Mouse (Mus musculus) c-Kit-positive CD71-positive TER-119-positive erythroid progenitor cells, embryonic 14.5 days (primary cell): Measurements from ENCODE around the gene Fgfr2.

Source experiments
- DNase-seq: peaks from one replicate; pipeline ENCODE4 v3.0.0-alpha.2; 2013; ENCODE audit warnings: low spot score

Gene Fgfr2

DNA sequence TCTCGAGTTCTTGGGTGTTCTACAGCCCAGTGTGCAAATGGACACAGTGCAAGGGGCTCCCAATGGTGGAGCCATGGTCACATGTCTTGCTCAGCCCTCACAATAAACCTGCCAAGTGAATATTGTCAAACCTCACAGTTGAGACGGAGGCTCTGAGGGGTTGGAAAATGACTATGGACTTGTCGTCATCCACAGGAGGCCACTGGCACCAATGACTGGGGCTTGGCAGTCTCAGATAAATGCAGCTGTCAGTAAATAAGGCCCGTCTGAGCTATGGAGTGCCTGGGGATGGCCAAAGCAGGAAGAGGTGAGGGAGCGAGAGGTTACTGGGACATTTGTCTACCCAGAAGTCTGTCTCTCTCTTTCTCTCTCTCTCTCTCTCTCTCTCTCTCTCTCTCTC is 758.0 kb downstream of the Fgfr2 start:
- DNase-seq: no peak

DNA sequence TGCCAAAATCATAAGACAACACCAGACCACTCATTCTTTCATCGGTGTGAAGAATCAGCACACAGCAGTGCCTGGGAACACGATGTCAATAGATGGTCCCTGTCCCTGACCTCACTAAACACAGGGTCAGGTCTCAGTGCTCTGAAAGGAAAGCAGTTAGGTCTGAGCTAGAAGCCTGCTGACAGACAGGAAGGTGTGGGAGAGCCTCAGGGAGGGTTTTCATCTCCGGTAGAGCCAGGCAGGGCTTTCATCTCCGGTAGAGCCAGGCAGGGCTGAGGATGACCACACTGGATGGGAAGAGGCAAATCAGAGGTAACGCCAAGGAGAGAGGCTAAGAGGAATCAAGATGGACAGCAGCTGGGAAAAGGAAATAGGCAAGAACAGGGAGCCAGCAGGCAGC is 758.6 kb downstream of the Fgfr2 start:
- DNase-seq: no peak

GRCm38 (mm10) chr7:132360336-132360735 is 762.8 kb downstream of the Fgfr2 start:
- DNase-seq: no peak

DNA sequence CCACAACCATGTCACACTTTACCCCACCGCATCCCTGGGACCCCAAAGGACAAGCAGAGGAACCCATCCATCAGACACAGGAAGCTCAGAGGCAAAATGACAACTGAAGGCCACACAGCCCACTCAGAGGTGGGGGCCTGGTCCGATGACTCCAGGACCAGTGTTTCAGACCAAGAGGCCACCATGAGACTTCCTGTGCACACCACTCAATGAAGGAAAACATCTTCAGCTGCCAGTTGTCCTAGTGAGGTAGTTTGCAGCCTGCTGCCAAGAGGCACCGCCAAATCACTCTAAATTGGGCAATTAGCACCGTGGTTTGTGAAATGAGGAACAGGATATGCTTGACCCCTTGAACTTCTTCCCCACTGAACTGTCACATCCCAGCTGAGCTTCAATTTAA is 764.4 kb downstream of the Fgfr2 start:
- no peak for DNase-seq

DNA sequence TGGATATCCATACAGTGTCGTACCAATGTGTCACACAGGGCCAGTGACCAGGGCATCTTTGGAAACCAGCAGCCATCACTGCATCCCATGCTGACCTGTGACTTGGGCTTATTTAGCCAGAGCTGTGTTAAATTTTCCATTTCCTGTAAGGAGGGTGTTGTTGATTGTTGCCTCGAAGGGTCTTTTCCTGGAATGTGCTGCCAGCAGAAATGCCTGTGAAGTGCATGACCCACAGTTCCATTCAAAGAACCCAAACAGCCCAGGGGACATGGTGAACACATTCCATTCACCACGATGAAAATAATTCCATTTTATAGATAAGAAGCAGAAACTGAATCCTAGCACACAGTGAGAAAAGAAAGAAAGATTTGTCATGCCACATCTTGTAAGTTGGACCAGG is 764.9 kb downstream of the Fgfr2 start:
- no peak for DNase-seq

DNA sequence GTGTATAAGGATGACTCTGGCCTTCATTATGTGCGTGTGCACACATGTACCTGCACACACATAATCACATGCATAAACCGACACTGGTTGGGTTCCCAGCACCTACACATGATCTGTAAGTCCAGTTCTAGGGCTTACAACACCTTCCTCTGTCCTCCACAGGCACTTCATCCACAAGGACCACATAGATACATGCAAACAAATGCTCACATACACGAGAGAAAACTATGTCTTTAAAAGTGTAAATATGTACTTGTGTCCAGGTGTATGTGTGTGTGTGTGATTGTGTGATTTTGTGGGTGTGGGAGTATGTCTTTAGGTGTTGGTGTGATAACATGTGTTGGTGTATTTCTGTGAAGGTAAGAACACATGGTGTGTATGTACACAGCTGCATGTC is 765.3 kb downstream of the Fgfr2 start:
- no peak for DNase-seq

DNA sequence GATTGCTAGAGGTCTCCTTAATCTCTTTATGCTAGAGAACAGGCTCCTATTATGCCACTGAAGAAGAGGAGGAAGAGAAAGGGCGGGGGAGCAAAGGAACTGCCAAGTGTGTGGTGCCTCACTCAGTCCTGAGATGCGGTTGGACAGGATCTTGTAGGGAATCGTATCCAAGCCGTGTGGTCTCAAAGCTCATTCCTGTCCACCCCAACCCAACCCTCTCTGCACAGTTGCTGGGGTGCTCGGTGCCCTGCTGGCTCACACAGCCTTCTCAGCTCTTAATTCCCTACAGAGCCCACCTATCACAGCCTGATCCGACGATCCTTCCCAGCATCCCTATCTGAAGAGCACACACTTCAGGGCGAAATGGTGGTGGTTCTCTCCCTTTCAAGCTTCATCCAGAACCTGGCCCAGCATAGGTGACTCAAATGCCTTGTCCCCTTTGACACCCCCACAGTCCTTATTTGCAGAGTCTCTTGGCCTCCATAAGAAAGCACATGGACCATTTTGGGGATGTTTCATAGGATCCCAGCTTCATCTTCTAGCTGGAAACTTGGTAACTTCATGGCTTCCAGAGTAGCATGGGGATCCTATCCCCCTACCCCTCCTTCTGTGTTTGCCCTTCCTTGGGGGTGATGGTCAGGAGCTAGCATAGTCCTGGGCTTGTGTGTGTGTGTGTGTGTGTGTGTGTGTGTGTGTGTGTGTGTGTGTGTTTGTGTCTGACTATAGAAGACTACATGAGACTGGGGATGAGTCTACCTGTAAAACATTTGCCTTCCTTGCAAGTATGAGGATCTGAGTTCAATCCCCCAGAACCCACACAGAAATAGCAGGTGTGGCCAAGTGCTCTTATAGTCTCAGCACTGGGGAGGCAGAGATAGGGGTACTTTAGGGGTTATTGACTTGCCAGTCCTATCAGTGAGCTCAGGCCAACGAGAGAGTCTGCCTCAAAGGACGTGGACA is 766.0 kb downstream of the Fgfr2 start:
- no peak for DNase-seq

- no peak for DNase-seq
Measured at GRCm38 (mm10) chr7:132356185-132356584, 767.0 kb downstream of the Fgfr2 start.

- no peak for DNase-seq
Measured at GRCm38 (mm10) chr7:132355767-132356166, 767.4 kb downstream of the Fgfr2 start.

DNA sequence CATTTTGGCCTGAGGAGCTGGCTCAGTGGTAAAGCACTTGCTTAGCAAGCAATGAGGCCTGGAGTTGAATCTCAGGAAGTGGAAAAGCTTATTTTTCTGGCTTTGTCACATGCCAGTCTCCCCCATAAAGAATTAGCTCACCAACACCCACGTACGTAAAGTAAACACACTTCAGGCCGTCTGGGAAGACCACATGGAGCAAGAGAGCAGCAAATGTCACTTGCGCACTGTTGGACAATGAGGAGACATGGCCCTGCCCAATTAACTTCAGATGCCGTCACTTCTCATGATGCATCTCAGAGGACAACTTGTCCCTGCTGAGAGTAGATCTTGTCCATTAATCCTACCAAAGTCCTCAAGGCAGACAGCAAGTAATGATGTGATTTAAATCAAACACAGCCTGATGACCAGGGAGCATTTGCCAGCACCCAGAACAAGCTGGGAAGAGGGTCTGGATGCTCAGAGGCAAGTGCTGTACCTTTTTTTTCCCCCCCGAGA is 774.0 kb downstream of the Fgfr2 start:
- no peak for DNase-seq

DNA sequence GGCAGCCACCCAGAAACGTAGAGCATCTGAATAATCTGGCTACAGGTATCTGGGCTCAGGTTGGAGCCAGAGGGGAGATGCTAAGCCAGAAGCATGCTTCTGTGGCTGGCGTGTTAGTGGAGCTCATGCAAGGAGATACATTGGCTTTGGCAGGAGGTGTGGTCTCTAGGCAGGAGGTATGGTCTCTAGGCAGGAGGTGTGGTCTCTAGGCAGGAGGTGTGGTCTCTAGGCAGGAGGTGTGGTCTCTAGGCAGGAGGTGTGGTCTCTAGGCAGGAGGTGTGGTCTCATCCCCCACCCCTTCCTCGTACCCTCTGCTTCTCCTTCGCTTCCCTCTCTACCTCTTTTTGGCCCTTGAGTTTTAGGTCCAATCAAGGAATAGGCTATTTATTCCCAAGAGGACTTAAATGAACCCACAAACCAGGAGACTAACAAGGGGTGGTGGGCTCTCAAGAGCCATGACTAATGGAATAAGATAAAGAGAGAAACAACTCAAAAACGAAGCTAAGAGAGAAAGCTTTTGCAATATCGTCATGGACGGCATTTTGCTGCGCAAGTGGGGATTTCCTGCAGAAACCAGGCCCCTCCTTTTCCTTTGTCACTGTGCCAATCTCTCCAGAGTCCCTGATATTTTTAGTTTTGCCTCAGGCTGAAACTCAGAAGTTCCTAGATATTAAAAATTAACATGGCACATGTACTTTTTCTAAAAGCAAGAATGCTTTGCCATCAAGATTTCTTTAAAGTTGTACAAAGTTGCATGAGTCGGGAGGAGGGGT is 775.7 kb downstream of the Fgfr2 start:
- DNase-seq: no peak

DNA sequence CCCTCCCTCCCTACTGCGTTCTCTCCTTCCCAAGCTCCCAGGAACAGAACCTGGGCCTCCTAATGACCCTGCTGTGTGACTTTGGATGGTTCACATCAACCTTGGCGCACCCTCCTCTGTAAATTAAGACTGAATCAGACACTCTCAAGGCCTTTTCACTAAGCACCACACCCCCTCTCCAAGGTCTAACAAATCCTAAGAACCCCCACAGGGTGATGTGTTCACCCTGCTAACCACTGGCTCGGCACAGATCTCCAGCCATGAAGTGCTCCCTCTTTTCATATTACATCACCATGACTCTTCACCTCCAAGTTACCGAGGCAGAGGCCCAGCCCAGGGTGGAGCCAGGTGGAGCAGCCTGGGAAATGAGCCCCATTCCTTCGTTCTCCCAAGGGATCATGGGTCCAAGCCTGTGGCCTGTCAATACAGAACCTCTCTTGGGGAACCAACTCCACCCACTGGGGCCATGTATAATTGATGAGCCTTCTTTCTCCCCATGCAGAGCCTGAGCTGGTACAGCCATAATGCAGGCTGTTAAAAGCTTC is 777.6 kb downstream of the Fgfr2 start:
- no peak for DNase-seq

DNA sequence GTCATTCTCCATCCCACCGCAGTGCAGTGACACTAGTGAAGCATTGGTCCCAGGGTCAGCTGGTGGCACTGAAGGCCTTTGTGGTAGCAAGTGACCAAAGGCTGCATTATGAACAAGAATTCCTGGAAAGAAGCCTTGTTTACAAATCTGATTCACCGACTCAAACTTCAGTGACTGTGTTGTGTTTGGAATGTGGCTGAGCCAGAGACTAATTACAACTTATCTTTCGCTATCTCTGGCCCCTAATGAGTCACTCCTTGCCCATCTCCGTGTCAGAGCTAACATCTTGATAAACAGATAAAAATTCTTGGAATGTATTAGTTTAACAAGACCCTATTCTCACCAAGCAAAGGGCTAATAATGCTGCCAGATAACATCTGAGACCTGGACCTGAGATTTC is 778.5 kb downstream of the Fgfr2 start:
- no peak for DNase-seq

DNA sequence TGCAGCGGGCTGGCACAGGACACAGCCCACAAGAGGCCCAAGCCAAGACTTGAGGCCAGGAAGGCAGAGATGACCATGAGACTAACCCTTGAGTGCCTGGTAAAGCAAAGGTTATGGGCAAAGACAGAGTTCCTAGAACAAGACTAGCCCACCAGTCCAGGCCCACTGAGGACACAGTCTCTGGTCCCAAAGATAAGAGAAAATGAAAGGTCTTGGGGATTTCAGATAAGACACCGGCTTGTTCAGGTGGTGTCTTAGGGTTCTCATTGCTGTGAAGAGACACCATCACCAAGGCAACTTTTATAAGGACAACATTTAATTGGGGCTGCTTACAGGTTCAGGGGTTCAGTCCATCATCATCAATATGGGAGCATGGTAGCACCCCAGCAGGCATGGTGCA is 779.2 kb downstream of the Fgfr2 start:
- DNase-seq: no peak

GRCm38 (mm10) chr7:132343146-132343545 is 780.0 kb downstream of the Fgfr2 start:
- DNase-seq: no peak

DNA sequence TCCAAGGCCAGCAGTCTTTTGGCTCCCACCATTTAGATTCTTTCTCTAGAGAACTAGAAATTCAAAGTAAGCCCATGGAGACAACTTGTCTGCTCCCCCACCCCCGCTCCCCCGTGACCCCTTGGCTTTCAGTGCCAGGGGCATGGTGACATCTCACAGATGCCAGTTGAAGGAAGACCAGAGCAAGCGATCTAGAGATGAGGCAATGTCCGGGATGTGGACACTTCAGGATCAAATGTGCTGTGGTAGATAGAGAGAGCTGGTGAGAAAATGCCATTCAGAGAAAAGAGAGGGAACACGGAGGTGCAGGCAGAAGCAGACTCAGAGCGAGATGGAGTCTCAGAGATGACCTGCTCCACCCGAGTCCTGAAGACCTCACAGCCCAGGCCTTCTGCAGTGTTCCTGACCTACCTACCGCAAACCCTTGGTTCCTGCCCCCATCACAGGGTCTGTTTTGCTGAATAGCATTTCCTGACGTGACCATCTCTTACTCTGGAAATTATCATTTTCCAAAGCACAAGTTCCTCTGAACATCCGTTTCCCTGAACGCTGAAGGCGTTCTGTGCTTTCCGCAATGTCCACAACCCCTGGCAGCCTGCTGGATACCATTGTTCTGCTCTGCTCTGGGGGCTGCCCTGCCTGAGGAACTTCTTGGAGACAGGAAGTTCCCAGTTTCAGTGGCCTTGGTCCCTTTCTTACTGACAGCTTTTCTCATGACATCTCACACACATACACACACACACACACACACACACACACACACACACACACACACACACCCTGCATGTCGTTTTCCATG is 783.9 kb downstream of the Fgfr2 start:
- no peak for DNase-seq

- DNase-seq: no peak
Measured at GRCm38 (mm10) chr7:132338350-132338749, 784.8 kb downstream of the Fgfr2 start.

DNA sequence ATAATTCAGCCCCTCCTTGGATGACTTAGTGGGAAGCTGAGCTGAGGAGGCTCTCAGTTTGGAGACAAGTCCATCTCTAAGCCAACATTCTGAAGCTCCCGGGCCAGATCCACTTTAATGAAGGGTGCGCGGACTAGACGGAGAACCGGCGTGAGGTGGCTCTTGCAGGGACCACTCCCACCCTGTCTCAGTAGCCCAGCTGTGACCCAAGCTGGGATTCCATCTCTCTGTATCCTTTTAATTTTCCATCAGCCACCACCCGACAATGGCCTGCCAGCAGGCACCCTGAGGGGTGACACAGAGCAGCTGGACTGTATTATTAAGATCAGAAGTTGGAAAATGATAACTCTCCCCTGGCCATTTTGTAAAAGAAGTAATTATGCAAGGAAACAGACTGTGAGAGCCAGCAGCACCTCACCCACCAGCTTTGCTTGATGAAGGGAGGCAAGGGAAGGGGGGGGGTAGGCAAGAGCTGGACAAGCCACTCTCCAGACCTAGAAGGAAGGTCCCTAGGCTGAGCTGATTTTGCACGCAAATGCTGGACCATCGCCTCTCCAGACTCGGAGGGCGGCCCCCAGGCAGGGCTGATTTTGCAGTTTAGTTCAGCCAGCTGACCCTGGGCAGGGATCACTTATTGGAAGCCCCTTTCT is 785.8 kb downstream of the Fgfr2 start:
- no peak for DNase-seq

DNA sequence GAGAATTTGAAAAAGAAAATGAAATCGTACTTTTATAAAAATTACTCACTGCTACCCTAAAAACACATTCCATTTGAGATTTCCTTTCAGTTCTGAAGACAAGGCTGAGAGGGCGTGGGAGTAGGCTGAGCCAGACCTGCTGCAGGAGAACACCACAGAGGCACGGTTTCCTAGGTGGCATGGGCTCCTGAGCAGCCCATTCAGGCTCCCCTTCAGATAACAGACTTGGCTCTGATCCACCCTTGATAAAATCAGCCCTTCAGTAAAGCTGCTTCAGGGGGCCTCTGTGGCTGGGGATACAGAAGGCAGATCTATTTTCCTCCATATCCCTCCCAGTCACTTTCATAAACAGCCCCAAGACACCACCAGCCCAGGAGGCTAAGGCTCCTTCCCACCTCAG is 786.4 kb downstream of the Fgfr2 start:
- DNase-seq: no peak

- DNase-seq: no peak
Measured at GRCm38 (mm10) chr7:132335367-132335766, 787.8 kb downstream of the Fgfr2 start.

GRCm38 (mm10) chr7:132333078-132333477 is 790.1 kb downstream of the Fgfr2 start:
- DNase-seq: no peak
